Mouse (Mus musculus): ENCODE data around the gene Ankrd45.
"Not testable (repeated sequence)": the region's sequence is repeated elsewhere in the genome, so short reads cannot be mapped to it uniquely, and the experiment has no call there.

Ankrd45 gene

DNA sequence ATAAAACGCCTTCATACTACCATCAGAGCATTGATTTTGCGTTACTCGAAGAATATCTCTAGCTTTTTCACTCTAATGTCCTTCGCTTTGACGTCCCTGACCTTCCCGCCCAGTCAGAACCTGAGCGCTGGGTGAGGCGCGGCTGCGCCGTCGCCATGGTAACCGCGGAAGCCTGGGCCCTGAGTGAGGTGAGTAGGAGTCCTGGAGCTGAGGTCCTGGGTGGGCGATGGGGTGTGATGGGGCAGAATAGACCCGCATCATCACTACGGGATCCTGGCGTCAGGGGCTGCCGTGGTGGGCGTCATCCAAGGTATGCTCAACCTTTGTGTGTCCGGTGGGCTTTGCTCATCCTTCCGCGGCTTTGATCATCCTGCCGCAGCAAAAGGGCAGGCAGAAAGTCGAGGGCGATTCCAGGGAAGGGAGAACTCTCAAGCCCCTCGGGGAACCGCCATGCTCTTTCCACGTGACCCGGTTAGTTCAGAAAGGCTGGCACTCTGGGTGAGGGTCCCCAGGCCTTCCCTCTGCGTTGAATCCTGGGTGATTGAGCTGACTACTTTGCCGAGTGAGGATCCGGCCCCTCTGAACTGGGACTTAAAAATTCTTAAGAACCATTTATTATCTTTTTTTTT is at the start of gene Ankrd45:
Gene Ankrd45 (plus strand): TSS at position 161 of the 629 bp plus-strand sequence.
- in situ Hi-C loops (cut with MseI, MboI), result no loop called here

- in situ Hi-C loops (cut with MseI, MboI), result no loop called here
Observed at GRCm38 (mm10) chr1:161099721-161100405, 42.6 kb upstream of the Ankrd45 start.

DNA sequence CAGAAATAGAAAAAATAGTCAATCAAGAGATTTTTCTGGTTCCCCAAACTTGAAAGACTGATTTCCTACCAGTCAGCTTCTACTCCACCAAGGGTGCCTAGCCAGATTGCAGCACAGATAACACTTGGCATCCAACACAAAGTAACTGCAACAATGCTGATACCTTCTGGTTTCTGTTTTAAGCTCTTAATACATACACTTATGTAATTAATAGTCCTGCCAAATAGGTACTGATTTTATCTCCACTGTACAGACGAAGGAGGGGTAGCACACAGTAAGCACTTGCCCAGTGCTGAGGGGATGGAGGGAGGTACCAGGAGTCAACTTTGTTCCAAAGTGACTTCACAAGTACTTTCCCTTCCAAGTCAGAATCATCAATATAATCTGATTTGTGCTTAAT is 38.6 kb upstream of the Ankrd45 start:
- in situ Hi-C loops (cut with MseI, MboI), result no loop called here

GRCm38 (mm10) chr1:161109216-161109615 is 33.3 kb upstream of the Ankrd45 start:
- in situ Hi-C loops (cut with MseI, MboI), result no loop called here

- in situ Hi-C loops (cut with MseI, MboI), result no loop called here
Observed at GRCm38 (mm10) chr1:161114591-161114990, 27.9 kb upstream of the Ankrd45 start.

DNA sequence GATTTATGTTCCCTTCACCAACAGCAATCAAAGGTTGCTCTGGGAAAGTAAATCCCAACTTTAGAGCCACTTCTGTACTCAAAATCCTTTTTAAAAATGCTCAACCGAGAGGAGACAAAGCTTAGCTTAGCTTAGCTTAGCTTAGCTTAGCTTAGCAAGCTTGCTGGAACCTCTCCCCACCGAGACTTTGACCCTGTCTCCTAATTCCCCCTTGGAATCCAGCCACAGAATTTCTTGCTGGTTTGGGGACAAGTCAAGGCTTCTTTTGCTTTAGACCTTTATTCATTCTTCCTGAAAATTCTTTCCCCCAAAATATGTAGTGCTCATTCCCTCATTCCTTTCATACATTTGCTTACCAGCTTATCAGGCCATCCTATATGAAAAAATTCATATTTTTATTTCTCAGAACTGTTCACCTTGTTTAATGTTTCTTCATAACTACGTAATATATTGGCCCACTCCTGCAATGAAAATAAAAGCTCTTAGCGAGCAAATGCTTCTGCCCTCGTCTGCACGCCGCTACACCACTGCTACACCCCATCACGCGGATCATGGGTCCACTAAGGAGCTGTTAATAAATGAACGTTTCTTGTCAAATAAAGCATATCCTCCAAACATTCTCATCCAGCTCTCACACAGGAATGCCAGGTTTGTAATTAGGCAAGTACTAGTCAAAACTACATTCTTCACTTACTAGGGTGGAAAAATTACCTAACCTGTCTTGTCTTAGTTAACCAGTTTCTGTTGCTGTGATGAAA is 19.7 kb upstream of the Ankrd45 start:
- in situ Hi-C loops (cut with MseI, MboI), result no loop called here

DNA sequence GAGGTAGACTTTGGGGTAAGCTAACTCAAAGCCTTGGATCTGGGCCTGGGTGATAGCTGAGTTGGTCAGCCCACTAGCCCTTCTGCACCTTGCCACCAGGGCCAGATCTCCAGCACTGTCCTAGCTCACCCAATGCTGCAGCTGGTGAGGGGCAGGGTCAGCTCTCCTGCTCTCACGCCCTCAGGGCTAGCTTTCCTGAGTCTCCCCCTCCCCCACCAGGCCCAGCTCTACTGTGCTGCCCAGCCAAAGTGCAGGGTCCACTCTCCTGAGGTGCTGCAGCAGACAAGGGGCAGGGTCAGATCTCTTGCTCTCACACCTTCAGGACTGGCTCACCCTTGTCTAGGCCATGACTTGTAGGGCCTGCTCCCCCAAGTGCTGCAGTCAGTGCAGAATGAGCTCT is 16.0 kb upstream of the Ankrd45 start:
- in situ Hi-C loops (cut with MseI, MboI), result no loop called here

GRCm38 (mm10) chr1:161130726-161131664 is 11.5 kb upstream of the Ankrd45 start, which contains the start of gene Klhl20:
Gene Klhl20 (minus strand): TSS chr1:161131511.
- in situ Hi-C loops (cut with MseI, MboI), result no loop called here

DNA sequence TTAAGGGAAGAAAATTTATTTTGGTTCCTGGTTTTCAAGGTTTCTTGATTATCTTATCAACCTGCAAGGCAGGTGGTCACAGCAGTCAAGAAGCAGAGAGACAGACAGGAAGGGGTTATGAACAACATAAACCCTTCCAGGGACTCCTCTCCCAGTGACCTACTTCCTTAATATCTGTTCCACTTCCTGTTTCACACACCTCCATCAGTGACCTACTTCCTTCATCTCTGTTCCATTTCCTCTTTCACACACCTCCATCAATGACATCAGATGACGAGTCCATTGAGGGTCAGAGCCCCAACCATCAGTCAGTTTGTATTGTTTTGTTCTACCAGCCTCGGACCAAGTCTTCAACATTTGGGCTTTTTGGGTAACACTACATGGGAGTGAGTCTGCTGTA is 3.0 kb upstream of the Ankrd45 start:
- in situ Hi-C loops (cut with MseI, MboI), result no loop called here

GRCm38 (mm10) chr1:161140026-161140762 is 2.3 kb upstream of the Ankrd45 start:
- in situ Hi-C loops (cut with MseI, MboI), result no loop called here

DNA sequence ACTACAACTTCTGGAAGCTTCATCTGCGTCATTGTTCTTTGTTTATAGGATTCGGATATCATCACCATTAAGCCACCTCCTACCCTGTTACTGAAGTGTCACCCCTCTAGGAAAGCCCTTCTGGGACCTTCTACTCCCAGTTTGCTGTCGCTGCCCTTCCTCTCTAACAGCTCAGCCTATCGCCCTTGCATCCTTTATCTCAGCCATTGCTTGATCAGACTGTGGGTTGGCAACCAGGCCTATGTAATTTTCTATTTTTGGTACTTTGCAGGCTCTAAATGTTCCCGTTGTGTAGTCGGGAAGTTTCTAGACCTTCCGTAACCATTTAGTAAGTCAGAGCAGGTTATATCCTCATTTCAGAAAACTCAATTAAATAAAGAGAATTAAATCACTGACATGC is 725 bp downstream of the Ankrd45 start:
- in situ Hi-C loops (cut with MseI, MboI), result no loop called here

DNA sequence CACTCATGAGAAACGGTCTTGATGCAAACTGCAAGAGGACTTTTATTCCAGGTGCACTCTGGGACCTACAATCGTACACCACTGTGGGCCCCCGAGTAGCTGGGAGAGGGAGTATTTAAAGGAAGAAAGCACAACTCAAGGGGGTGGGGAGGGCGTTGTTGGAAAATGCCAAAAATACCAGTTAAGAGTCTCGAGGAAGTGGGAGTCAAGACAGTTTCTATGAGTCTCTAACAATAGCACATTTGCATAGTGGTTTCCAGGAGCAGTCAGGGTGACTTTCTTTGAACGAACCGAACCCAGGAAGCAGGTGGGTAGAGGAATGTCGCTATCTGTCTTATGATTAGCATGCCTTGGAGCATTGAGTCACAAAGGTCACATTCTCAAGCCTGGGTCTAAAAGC is 3.1 kb downstream of the Ankrd45 start:
- in situ Hi-C loops (cut with MseI, MboI), result not testable (repeated sequence)

GRCm38 (mm10) chr1:161147888-161148287 is 5.4 kb downstream of the Ankrd45 start:
- in situ Hi-C loops (cut with MseI, MboI), result no loop called here

GRCm38 (mm10) chr1:161151098-161151497 is 8.6 kb downstream of the Ankrd45 start:
- in situ Hi-C loops (cut with MseI, MboI), result no loop called here

DNA sequence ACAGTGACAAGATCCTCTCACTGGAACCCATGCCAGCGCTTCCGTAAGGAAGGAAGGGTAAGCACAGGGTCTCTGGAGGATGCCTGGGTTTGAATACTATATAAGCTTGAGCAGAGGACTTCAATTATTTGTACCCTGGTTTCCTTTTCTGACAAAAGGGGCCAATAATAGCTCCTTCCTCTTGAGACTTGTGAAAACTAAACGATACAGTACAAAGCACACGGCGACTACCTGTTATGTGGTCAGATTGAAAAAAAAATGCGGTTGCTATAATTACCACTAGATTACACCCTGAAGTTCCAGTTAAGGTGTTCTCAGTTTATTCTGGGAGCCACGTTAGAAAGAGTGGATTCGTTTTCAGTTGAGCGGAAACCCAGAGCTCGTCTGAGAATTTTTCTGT is 14.1 kb downstream of the Ankrd45 start:
- in situ Hi-C loops (cut with MseI, MboI), result no loop called here

GRCm38 (mm10) chr1:161159214-161159613 is 16.7 kb downstream of the Ankrd45 start, which contains the start of gene Tex50:
Gene Tex50 (minus strand): TSS chr1:161159314.
- in situ Hi-C loops (cut with MseI, MboI), result no loop called here

DNA sequence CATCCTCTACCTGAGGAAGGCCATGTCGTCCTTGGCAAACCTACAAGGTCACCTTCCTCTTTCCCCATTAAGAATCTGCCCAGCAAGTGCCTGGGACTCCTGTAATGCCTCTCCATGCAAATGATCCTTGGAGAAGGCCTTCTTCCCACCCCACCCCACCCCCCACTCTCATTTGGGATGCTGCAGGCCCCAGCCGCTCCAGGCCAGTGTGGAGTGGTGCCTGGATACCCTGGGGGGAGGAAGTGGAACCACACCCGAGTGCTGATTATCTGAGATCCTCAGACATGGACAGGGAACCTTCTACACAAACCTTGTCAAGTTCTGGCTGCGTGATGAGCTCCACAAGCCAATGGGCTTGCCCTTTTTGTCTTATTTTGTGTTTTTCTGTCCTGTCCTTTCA is 17.8 kb downstream of the Ankrd45 start:
- in situ Hi-C loops (cut with MseI, MboI), result no loop called here

DNA sequence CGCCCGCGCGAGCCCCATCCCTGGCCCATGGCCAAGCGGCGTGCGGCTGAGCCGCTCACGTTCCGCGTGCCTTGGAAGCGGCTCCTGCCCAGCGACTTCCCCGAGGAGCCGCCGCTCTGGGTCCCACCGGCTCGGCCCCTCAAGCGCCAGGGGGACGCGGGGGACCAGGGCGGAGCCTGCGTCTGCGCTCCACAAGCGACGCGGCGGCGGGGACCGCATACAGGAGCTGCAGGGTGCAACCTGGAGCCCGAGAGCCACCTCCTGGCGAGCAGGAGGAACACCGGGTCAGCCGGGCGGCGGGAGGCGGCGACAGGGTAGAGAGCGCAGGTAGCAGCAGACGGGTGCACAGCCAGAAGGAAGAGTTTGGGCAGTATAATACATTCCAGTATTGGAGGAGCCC is 28.2 kb downstream of the Ankrd45 start:
- in situ Hi-C loops (cut with MseI, MboI), result no loop called here

GRCm38 (mm10) chr1:161180674-161181073 is 38.2 kb downstream of the Ankrd45 start:
- in situ Hi-C loops (cut with MseI, MboI), result no loop called here

GRCm38 (mm10) chr1:161182386-161182785 is 39.9 kb downstream of the Ankrd45 start:
- in situ Hi-C loops (cut with MseI, MboI), result no loop called here

GRCm38 (mm10) chr1:161183677-161184076 is 41.2 kb downstream of the Ankrd45 start:
- in situ Hi-C loops (cut with MseI, MboI), result no loop called here

All from mouse trophoblast stem cell (cell line).